Mouse (Mus musculus) forebrain, embryonic 12.5 days (tissue): ENCODE data around the gene Tlcd1. TPM values are rescaled to one million over a fixed set of nuclear protein-coding genes. Genes with fewer than 3 reads are reported as not detected.

Source experiments
- microRNA-seq: library from miRNA; unstranded; fragments of <30 nt; microRNA quantifications from one replicate; pipeline ENCODE4, GENCODE M21; 2017
- polyA plus RNA-seq: library from polyadenylated mRNA; unstranded; fragments of >200 nt; fragmentation: Nextera tagmentation; extraction: Ambion mirVana; gene quantifications from 2 replicates; pipeline ENCODE4 v1.2.1, GENCODE M21; 2016

The Tlcd1 gene
- polyA plus RNA-seq, 1 experiment from 2014 or later, result 6.9 TPM

Small RNA genes lying within 50 kb of the gene (microRNA-seq; reads per million reads assigned to microRNA genes)
- gene Mir7653, result not detected

Other genes starting within 250 kb of the Tlcd1 start
- 54.0 and 62.2 TPM in 2 replicates for gene Sez6, start 245.9 kb upstream of the Tlcd1 start, polyA plus RNA-seq
- gene Phf12, start 194.0 kb upstream of the Tlcd1 start, polyA plus RNA-seq, result 29.1 and 29.6 TPM in 2 replicates
- 20.6 and 21.2 TPM in 2 replicates for gene Dhrs13, start 144.4 kb upstream of the Tlcd1 start, polyA plus RNA-seq
- gene Flot2, start 138.8 kb upstream of the Tlcd1 start, polyA plus RNA-seq, result 68.5 and 69.2 TPM in 2 replicates
- gene Eral1, start 96.3 kb upstream of the Tlcd1 start, polyA plus RNA-seq, result 33.1 and 35.5 TPM in 2 replicates
- gene Fam222b, start 82.1 kb upstream of the Tlcd1 start, polyA plus RNA-seq, result 22.3 and 25.5 TPM in 2 replicates
- 121 and 127 TPM in 2 replicates for gene Traf4, start 11.1 kb upstream of the Tlcd1 start, polyA plus RNA-seq
- 8.8 and 9.4 TPM in 2 replicates for gene Nek8, start within 50 bp of the Tlcd1 start, polyA plus RNA-seq
- gene Rpl23a, start 6.9 kb downstream of the Tlcd1 start, polyA plus RNA-seq, result 931 and 997 TPM in 2 replicates
- 44.5 and 49.8 TPM in 2 replicates for gene Rab34, start 11.7 kb downstream of the Tlcd1 start, polyA plus RNA-seq
- 1.4 and 1.5 TPM in 2 replicates for gene Proca1, start 16.7 kb downstream of the Tlcd1 start, polyA plus RNA-seq
- gene Sdf2, start 69.0 kb downstream of the Tlcd1 start, polyA plus RNA-seq, result 45.1 and 48.3 TPM in 2 replicates
- 38.9 and 43.2 TPM in 2 replicates for gene Supt6, start 69.3 kb downstream of the Tlcd1 start, polyA plus RNA-seq
- 79.8 and 93.9 TPM in 2 replicates for gene 2610507B11Rik, start 85.0 kb downstream of the Tlcd1 start, polyA plus RNA-seq
- 0.41 and 0.52 TPM in 2 replicates for gene BC030499, start 114.1 kb downstream of the Tlcd1 start, polyA plus RNA-seq
- 63.0 and 64.7 TPM in 2 replicates for gene Spag5, start 124.8 kb downstream of the Tlcd1 start, polyA plus RNA-seq
- gene Aldoc, start 146.3 kb downstream of the Tlcd1 start, polyA plus RNA-seq, result 26.9 and 31.6 TPM in 2 replicates
- 58.8 and 62.5 TPM in 2 replicates for gene Pigs, start 151.7 kb downstream of the Tlcd1 start, polyA plus RNA-seq
- 75.6 and 76.5 TPM in 2 replicates for gene Unc119, start 166.8 kb downstream of the Tlcd1 start, polyA plus RNA-seq
- 0.06 TPM in 1 of 2 replicates, not detected in the other for gene Foxn1, start 209.8 kb downstream of the Tlcd1 start, polyA plus RNA-seq
- not detected in 2 replicates for gene Slc13a2, start 245.5 kb downstream of the Tlcd1 start, polyA plus RNA-seq